Mouse (Mus musculus) stomach, postnatal 0 days (tissue): ENCODE data around the gene Tigd4.

ENCODE experiments used
- CTCF ChIP-seq: IDR thresholded peaks from 2 replicates; pipeline ENCODE4 v1.5.1; 2016; ENCODE audit warnings: antibody characterized with exemption, low read depth, mild to moderate bottlenecking, moderate library complexity
- EP300 ChIP-seq: optimal IDR thresholded peaks from 2 replicates; pipeline ENCODE3; 2016; ENCODE audit warnings: antibody characterized with exemption

DNA sequence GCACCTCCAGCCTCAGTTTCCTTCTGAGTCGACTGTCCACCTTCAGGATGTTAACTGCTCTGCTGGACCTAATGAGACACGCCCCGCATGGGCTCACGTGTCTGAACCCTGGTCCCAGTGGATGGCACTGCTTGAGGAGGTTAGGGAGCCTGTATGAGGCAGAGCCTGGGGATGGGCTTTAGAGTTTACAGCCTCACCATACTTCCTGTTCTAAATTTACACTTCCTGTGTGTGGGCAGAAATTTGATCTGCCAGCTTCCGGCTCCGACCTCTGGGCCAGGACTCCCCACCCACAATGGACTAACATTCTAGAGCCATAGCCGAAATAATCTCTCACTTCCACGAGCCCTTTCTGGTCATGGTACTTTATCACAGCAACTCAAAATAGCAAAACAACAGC lies 46.2 kb upstream of the Tigd4 start:
- no peak for TF ChIP-seq EP300
- TF ChIP-seq CTCF = no peak
